Mouse (Mus musculus) lung, embryonic 14.5 days (tissue): ENCODE results near the gene Mitf. TPM values are rescaled to one million over a fixed set of nuclear protein-coding genes. Genes with fewer than 3 reads are reported as not detected.
A peak's percentile ranks its signal among the peaks of the same experiment; 100 is the strongest.

Source experiments
- ATAC-seq: fragments of 200-750 bp; cut with Nextera tagmentation; 2 replicates; pipeline ENCODE4 v1.8.0; 2017; ENCODE audit warnings: mild to moderate bottlenecking, moderate TSS enrichment, moderate library complexity; ENCODE audit not compliant: insufficient read depth
- DNase-seq: peaks from one replicate; pipeline ENCODE4 v3.0.0-alpha.2; 2015
- H3K27ac ChIP-seq: fragments of 300-500 bp; sonication (generic); 2 replicates; pipeline ENCODE4 v1.5.1; 2014; ENCODE audit warnings: low read depth, mild to moderate bottlenecking, moderate library complexity
- H3K27me3 ChIP-seq: fragments of 300-500 bp; sonication (generic); 2 replicates; pipeline ENCODE4 v1.6.1; 2014; ENCODE audit warnings: low read length, control low read depth; ENCODE audit not compliant: insufficient read depth
- H3K36me3 ChIP-seq: fragments of 300-500 bp; sonication (generic); 2 replicates; pipeline ENCODE4 v1.6.1; 2014; ENCODE audit warnings: control low read depth; ENCODE audit not compliant: insufficient read depth
- H3K4me1 ChIP-seq: fragments of 300-500 bp; sonication (generic); 2 replicates; pipeline ENCODE4 v1.6.1; 2014; ENCODE audit warnings: antibody characterized with exemption, control low read depth; ENCODE audit not compliant: insufficient read depth
- H3K4me2 ChIP-seq: fragments of 300-500 bp; sonication (generic); 2 replicates; pipeline ENCODE4 v1.6.1; 2014; ENCODE audit warnings: mild to moderate bottlenecking
- H3K4me3 ChIP-seq: fragments of 300-500 bp; sonication (generic); 2 replicates; pipeline ENCODE4 v1.5.1; 2014; ENCODE audit warnings: low read depth, low read length
- H3K9ac ChIP-seq: fragments of 300-500 bp; sonication (generic); 2 replicates; pipeline ENCODE4 v1.6.1; 2014
- H3K9me3 ChIP-seq: fragments of 300-500 bp; sonication (generic); 2 replicates; pipeline ENCODE4 v1.6.1; 2016; ENCODE audit warnings: low read depth, low read length, control low read depth
- CTCF ChIP-seq: IDR thresholded peaks from 2 replicates; pipeline ENCODE4 v1.5.1; 2016; ENCODE audit warnings: antibody characterized with exemption, low read depth
- WGBS: fragments of 180-500 bp; shearing (Covaris S2); extraction: QIAGEN DNeasy Blood & Tissue Kit; methylation state at CpG from one replicate; pipeline ENCODE4 v1.1.7; 2014; 5-methylcytosine and 5-hydroxymethylcytosine counted together
- polyA plus RNA-seq: library from polyadenylated mRNA; unstranded; fragments of >200 nt; fragmentation: Nextera tagmentation; extraction: Ambion mirVana; gene quantifications from 2 replicates; pipeline ENCODE4 v1.2.1, GENCODE M21; 2014

Gene Mitf
- polyA plus RNA-seq, 1 experiment from 2014 or later, result 1.4 TPM

DNA sequence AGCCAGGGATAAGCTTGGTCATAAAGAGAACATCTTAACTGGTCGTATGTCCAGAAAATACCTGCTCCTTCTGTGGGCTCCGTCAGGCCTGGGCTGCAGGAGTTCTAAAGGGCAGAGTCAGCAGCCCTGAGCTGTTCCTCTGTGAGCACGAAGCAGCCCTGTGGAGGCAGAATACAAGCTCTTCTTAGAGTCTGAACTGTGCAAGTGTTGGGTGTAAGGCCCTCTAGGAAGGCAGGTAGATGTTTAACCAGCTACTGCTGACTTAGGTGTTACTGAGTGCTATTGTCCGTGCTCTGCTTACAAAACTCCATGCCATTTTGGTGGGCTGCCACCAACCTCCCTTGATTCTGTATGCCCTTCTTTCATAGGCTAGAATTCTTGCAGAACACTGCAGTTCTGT, 151.4 kb downstream of the Mitf start:
- no peak overlapping the region for H3K4me2 ChIP-seq
- H3K27me3 ChIP-seq, result no peaks in the 10 kb centered on the region
- no peak overlapping the region for H3K4me3 ChIP-seq
- H3K9me3 ChIP-seq, result no peaks in the 10 kb centered on the region
- no peaks in the 10 kb centered on the region for H3K4me1 ChIP-seq
- no peak overlapping the region for H3K9ac ChIP-seq
- ATAC-seq (no peak), DNase-seq (peak; percentile 5)
- H3K27ac ChIP-seq, result no peak overlapping the region
- 63% methylated on average over 4 of the region's 4 CpGs for WGBS
- no peaks in the 10 kb centered on the region for H3K36me3 ChIP-seq
- TF ChIP-seq CTCF, result no peak

DNA sequence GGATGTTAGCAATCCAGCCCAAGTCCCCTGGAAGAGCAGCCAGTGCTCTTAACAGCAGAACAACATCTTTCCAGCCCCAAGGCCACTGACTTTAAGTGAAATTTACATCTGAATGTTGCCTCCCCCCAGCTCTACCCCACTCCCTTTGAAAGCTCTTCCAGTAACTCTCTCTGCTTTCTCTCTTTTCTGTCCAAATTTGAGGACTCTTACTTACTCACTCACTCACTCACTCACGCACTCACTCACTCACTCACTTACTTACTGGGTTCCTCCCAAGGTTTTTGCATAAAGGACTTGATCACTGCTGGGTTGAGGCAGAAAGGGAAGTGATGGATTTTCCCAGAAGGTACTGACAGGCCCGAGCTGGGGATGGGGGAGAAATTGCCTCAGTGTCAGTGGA, 154.9 kb downstream of the Mitf start:
- Histone ChIP-seq H3K36me3 (no peaks in the 10 kb centered on the region), H3K27me3 (no peaks in the 10 kb centered on the region), H3K4me1 (no peaks in the 10 kb centered on the region), H3K27ac (no peak overlapping the region), H3K4me2 (no peak overlapping the region), H3K4me3 (no peak overlapping the region), H3K9ac (no peak overlapping the region), H3K9me3 (no peaks in the 10 kb centered on the region)
- no peak for DNase-seq
- no peak for TF ChIP-seq CTCF
- WGBS, result 37% methylated on average over 2 of the region's 2 CpGs
- no peak for ATAC-seq

DNA sequence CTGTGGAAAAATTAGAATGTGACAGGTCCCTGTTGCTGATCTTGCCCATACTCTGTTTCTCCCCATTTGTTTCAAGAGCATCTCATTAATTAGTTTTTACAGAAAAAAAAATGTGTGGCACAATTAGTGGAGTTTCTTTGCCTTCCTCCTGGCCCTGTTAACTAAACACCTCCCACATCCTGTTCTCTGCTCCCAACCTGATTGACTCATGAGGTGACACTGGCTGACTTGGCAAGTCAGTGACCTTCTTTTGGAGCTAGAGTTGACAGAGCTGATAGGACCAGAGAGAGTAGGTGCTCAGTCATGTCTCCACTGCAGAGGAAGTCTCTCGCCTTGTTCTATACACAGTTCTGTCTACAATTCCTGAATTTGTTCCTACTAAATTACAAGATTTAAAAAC, 155.5 kb downstream of the Mitf start:
- no peaks in the 10 kb centered on the region for H3K36me3 ChIP-seq
- H3K27me3 ChIP-seq, result no peaks in the 10 kb centered on the region
- H3K27ac ChIP-seq, result no peak overlapping the region
- no peak overlapping the region for H3K4me2 ChIP-seq
- no peaks in the 10 kb centered on the region for H3K9me3 ChIP-seq
- DNase-seq, result peak; percentile 5
- no peaks in the 10 kb centered on the region for H3K4me1 ChIP-seq
- H3K9ac ChIP-seq, result no peak overlapping the region
- H3K4me3 ChIP-seq, result no peak overlapping the region
- 36% methylated on average over 1 of the region's 1 CpGs for WGBS
- no peak for ATAC-seq
- TF ChIP-seq CTCF, result no peak

DNA sequence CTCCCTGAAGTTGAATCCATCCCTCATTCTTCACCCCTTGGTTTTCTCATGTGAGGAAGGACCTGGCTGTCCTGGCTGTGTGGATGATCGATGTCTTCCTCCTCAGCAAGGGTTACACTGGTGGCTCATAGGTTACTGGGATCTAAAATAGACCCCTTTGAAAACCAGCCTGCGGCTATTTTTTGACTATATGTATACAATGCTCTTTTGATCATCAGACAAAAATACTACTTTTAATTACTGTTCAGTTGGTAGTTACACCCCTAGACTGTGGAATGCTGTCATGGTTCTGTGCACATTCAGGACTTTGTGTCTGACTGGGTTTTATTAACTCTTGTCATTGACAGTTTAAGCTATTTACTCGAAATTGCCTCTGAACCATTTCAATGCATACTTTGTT, 157.9 kb downstream of the Mitf start:
- Histone ChIP-seq H3K27me3 (no peaks in the 10 kb centered on the region), H3K27ac (no peak overlapping the region), H3K4me2 (no peak overlapping the region), H3K9me3 (no peaks in the 10 kb centered on the region), H3K4me3 (no peak overlapping the region), H3K36me3 (no peaks in the 10 kb centered on the region), H3K9ac (no peak overlapping the region), H3K4me1 (no peaks in the 10 kb centered on the region)
- no peak for DNase-seq
- WGBS, result 73% methylated on average over 3 of the region's 3 CpGs
- no peak for TF ChIP-seq CTCF
- no peak for ATAC-seq

DNA sequence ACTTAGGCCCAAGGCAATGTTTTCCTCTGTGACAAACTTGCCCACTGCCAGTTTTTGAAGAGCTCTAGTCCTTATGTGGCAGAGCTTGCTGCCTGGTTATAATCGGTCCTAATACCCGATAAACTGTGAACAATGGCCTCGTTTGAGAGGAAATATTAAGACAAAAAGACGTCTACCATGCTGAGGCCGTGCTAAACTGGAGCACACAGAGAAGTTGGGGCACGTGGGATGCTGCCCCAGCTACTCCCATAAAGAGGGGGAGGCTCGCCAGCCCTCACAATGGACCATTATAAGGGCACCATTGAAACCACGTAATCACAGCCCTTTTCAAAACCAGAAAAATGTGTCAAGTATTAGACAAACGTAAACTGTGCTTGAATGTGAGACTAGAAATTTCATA, 174.8 kb downstream of the Mitf start:
- Histone ChIP-seq H3K36me3 (no peaks in the 10 kb centered on the region), H3K4me2 (no peak overlapping the region), H3K4me1 (no peaks in the 10 kb centered on the region), H3K27ac (no peak overlapping the region), H3K9me3 (no peaks in the 10 kb centered on the region), H3K27me3 (no peaks in the 10 kb centered on the region), H3K4me3 (no peak overlapping the region), H3K9ac (no peak overlapping the region)
- 67% methylated on average over 9 of the region's 9 CpGs for WGBS
- DNase-seq (peak; percentile 21), ATAC-seq (no peak)
- no peak for TF ChIP-seq CTCF

DNA sequence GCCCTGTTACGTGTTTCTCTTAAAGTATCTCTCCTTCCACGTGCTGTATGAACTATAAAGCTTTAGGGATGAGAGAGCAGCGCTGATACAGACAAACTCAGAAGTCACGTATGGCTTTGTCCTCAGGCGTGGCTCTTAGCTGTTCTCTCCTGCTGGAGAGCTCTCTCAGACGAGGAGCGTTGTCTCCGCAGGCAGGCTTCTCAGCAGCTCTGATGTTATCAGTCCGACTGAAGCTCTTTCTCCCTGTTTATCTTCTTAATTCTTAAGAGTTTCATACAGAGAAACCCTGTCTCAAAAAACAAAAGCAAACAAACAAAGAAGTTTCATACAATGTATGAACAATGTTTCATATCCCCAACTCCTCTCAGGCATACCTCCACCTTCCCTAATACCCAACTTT, 178.8 kb downstream of the Mitf start:
- no peak overlapping the region for H3K27ac ChIP-seq
- DNase-seq, result no peak
- no peaks in the 10 kb centered on the region for H3K27me3 ChIP-seq
- ATAC-seq, result no peak
- H3K36me3 ChIP-seq, result no peaks in the 10 kb centered on the region
- H3K4me2 ChIP-seq, result no peak overlapping the region
- WGBS, result 46% methylated on average over 9 of the region's 9 CpGs
- H3K4me3 ChIP-seq, result no peak overlapping the region
- no peak for TF ChIP-seq CTCF
- no peaks in the 10 kb centered on the region for H3K4me1 ChIP-seq
- H3K9me3 ChIP-seq, result no peaks in the 10 kb centered on the region
- no peak overlapping the region for H3K9ac ChIP-seq

DNA sequence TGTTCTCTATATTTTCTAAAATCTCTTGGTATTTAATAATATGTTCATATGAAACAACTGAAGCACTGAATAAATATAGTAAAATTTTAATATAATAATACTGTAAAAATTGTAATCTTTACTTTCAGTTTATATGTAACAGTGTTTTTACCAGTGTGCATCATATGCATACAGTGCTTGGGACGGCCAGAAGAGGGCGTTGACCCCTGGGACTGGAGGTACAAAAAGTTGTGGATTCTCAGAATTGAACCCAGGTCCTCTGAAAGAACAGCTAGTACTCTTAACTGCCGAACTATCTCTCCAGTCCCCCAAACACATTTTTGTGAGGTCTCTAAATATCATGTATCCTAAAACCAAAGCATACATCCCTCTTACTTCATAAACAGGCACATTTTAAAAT, 179.6 kb downstream of the Mitf start:
- Histone ChIP-seq H3K36me3 (no peaks in the 10 kb centered on the region), H3K4me2 (no peak overlapping the region), H3K27me3 (no peaks in the 10 kb centered on the region), H3K27ac (no peak overlapping the region), H3K9me3 (no peaks in the 10 kb centered on the region), H3K9ac (no peak overlapping the region), H3K4me1 (no peaks in the 10 kb centered on the region), H3K4me3 (no peak overlapping the region)
- ATAC-seq (no peak), DNase-seq (no peak)
- 71% methylated on average over 3 of the region's 3 CpGs for WGBS
- no peak for TF ChIP-seq CTCF

DNA sequence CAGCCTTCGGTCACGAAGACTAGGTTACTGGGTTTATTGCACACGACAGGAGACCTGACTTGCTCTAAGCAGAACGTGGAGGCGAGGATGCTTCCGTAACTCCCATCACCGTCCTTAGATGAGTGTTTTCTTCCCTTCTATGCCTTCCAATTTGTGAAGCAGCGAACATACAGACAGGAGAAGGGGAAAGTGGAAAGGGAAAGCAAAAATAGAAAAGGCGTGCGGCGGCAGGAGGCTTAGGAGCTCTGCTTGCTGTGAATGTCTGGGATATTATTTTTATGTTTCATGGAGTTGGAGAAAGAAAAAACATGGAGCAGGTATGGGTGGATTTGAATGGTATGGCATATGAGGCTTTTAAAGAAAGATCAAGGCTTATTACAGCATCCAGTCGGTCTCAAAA, 186.7 kb downstream of the Mitf start:
- Histone ChIP-seq H3K9me3 (no peaks in the 10 kb centered on the region), H3K36me3 (no peaks in the 10 kb centered on the region), H3K4me2 (no peak overlapping the region), H3K9ac (no peak overlapping the region), H3K4me1 (no peaks in the 10 kb centered on the region), H3K4me3 (no peak overlapping the region), H3K27me3 (no peaks in the 10 kb centered on the region), H3K27ac (no peak overlapping the region)
- TF ChIP-seq CTCF, result no peak
- no peak for DNase-seq
- 89% methylated on average over 12 of the region's 12 CpGs for WGBS
- no peak for ATAC-seq
